Mouse (Mus musculus): ENCODE data around the gene Scgb1c1. TPM values are rescaled to one million over a fixed set of nuclear protein-coding genes. Genes with fewer than 3 reads are reported as not detected.
"Not testable (repeated sequence)": the region's sequence is repeated elsewhere in the genome, so short reads cannot be mapped to it uniquely, and the experiment has no call there.

Gene Scgb1c1
- polyA plus RNA-seq, 1 experiment from 2014 or later, result not detected

DNA sequence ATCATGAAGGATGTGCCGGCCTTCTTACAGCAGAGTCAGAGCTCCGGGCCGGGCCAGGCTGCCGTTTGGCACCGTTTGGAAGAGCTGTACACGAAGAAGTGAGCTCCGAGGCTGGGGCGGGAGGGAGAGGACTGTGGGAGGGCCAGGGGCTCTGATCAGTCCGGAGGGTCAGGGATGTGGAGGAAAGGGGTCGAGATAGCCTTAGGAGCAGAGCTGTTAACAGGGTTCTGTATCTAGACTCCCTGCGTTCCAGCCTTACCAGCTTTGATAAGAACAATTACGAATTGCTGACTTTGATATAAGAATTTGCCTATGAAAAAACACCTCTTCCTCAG lies 37.1 kb downstream of the Scgb1c1 start:
- peak; percentile 4; the same call in 1 of the 2 replicates for ATAC-seq (ENCODE audit: insufficient read depth, low FRiP score)
- peaks cover 14% of the 10 kb centered on the region; the same call in 1 of the 2 replicates for H3K36me3 ChIP-seq (ENCODE audit: control insufficient read depth, insufficient read depth, low read length)
- H3K4me2 ChIP-seq (ENCODE audit: low read depth, low read length), result peak overlapping the region; percentile 63
- peak overlapping the region; percentile 86 for H3K4me3 ChIP-seq (replicated peaks; ENCODE audit: low read length)
- H3K27me3 ChIP-seq (ENCODE audit: control insufficient read depth, insufficient read depth, low read length), result no peaks in the 10 kb centered on the region
- H3K9me3 ChIP-seq (replicated peaks; ENCODE audit: control insufficient read depth, low read length), result no peaks in the 10 kb centered on the region
- H3K4me1 ChIP-seq (ENCODE audit: control insufficient read depth, insufficient read depth, low read length), result peaks cover 9% of the 10 kb centered on the region; the same call in 1 of the 2 replicates
- H3K9ac ChIP-seq (ENCODE audit: low read length), result peak overlapping the region; percentile 92
- 0% methylated on average over 12 of the region's 12 CpGs for WGBS
- H3K27ac ChIP-seq (ENCODE audit: low read length), result 0 out of 2 replicates have a peak overlapping the region, but pooled peaks have one; percentile 62

DNA sequence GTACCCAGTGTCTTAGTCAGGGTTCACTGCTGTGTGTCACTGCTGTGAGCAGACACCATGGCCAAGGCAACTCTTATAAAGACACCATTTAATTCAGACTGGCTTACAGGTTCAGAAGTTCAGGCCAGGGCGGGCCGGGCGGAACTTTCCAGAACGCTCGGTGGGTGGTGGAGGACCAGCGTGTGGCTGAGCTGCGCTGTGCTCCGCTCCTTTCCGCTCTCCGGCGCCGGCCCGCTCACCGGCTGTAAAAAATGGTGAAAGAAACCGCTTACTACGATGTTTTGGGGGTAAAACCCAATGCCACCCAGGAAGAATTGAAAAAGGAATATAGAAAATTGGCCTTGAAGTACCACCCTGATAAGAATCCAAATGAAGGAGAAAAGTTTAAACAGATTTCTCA lies 45.3 kb downstream of the Scgb1c1 start:
- 96% methylated on average over 16 of the region's 16 CpGs for WGBS
- H3K4me3 ChIP-seq (replicated peaks; ENCODE audit: low read length); H3K4me1 ChIP-seq (ENCODE audit: control insufficient read depth, insufficient read depth, low read length); H3K9ac ChIP-seq (ENCODE audit: low read length); H3K9me3 ChIP-seq (replicated peaks; ENCODE audit: control insufficient read depth, low read length); H3K4me2 ChIP-seq (ENCODE audit: low read depth, low read length); ATAC-seq (ENCODE audit: insufficient read depth, low FRiP score); H3K27ac ChIP-seq (ENCODE audit: low read length); H3K27me3 ChIP-seq (ENCODE audit: control insufficient read depth, insufficient read depth, low read length): not testable (repeated sequence)
- H3K36me3 ChIP-seq (ENCODE audit: control insufficient read depth, insufficient read depth, low read length), result peaks cover 32% of the 10 kb centered on the region

DNA sequence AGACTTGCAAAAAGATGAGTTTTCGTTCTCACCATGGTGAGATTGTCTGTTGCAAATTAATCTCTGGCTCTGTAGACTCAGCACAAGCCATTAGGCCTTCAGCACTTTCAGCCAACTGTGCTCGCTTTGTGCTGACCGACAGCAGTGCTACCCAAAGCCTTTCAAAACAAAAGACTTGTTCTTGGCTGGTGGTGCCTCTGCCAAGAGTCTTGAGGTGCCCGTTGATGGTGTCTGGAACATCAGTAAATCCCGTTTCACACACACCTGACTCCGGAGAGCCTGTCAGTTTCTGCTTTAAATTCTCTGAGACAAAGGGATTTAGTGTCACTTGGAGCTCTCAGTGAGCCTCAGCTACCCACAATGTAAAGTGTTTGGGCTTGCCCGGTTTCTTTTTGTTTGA lies 48.7 kb downstream of the Scgb1c1 start:
- WGBS, result 89% methylated on average over 7 of the region's 7 CpGs
- Histone ChIP-seq H3K9me3 (replicated peaks; ENCODE audit: control insufficient read depth, low read length) (no peaks in the 10 kb centered on the region), H3K4me2 (ENCODE audit: low read depth, low read length) (no peak overlapping the region), H3K4me3 (replicated peaks; ENCODE audit: low read length) (no peak overlapping the region), H3K9ac (ENCODE audit: low read length) (no peak overlapping the region), H3K27ac (ENCODE audit: low read length) (no peak overlapping the region), H3K4me1 (ENCODE audit: control insufficient read depth, insufficient read depth, low read length) (no peaks in the 10 kb centered on the region), H3K36me3 (ENCODE audit: control insufficient read depth, insufficient read depth, low read length) (peaks cover 21% of the 10 kb centered on the region), H3K27me3 (ENCODE audit: control insufficient read depth, insufficient read depth, low read length) (no peaks in the 10 kb centered on the region)
- no peak for ATAC-seq (ENCODE audit: insufficient read depth, low FRiP score)

DNA sequence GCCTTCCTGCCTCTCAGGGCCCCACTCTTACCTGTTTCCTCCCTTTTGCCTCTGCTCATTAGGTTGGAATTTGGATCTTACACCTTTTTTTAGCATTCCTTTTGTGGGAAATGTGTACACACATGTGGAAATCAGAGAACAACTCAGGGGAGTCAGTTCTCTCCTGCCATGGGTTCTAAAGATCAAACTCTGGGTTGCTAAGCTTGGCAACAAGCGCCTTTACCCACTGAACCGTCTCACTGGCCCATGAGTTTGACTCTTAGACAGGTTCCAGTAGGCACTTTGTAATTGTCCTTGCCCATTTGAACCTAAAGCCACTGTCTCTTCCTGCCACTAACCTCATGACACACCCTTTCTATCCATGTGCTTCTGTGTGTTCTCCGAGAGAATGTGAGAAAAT lies 49.3 kb downstream of the Scgb1c1 start:
- H3K4me2 ChIP-seq (ENCODE audit: low read depth, low read length), result no peak overlapping the region

More for the DNA sequence above, 49.3 kb downstream of the Scgb1c1 start:
- peaks cover 21% of the 10 kb centered on the region for H3K36me3 ChIP-seq (ENCODE audit: control insufficient read depth, insufficient read depth, low read length)
- H3K4me3 ChIP-seq (replicated peaks; ENCODE audit: low read length), result no peak overlapping the region
- WGBS, result 91% methylated on average over 3 of the region's 3 CpGs
- H3K27ac ChIP-seq (ENCODE audit: low read length), result no peak overlapping the region
- H3K9ac ChIP-seq (ENCODE audit: low read length), result no peak overlapping the region
- H3K27me3 ChIP-seq (ENCODE audit: control insufficient read depth, insufficient read depth, low read length), result no peaks in the 10 kb centered on the region
- no peak for ATAC-seq (ENCODE audit: insufficient read depth, low FRiP score)
- H3K4me1 ChIP-seq (ENCODE audit: control insufficient read depth, insufficient read depth, low read length), result no peaks in the 10 kb centered on the region
- H3K9me3 ChIP-seq (replicated peaks; ENCODE audit: control insufficient read depth, low read length), result no peaks in the 10 kb centered on the region

Other genes with a start within 250 kb of the Scgb1c1 start
- gene Olfr46, start 244.3 kb upstream of the Scgb1c1 start, polyA plus RNA-seq (2015; fragmentation: Nextera tagmentation; extraction: Ambion mirVana), result 0.01 and 0.02 TPM in 2 replicates
- not detected in 2 replicates for gene Olfr61, start 216.6 kb upstream of the Scgb1c1 start, polyA plus RNA-seq (2015; fragmentation: Nextera tagmentation; extraction: Ambion mirVana)
- not detected in 2 replicates for gene Olfr53, start 199.1 kb upstream of the Scgb1c1 start, polyA plus RNA-seq (2015; fragmentation: Nextera tagmentation; extraction: Ambion mirVana)
- not detected in 2 replicates for gene Olfr539, start 185.6 kb upstream of the Scgb1c1 start, polyA plus RNA-seq (2015; fragmentation: Nextera tagmentation; extraction: Ambion mirVana)
- not detected in 2 replicates for gene Olfr45, start 163.6 kb upstream of the Scgb1c1 start, polyA plus RNA-seq (2015; fragmentation: Nextera tagmentation; extraction: Ambion mirVana)
- not detected in 2 replicates for gene Olfr541, start 148.3 kb upstream of the Scgb1c1 start, polyA plus RNA-seq (2015; fragmentation: Nextera tagmentation; extraction: Ambion mirVana)
- not detected in 2 replicates for gene Cyp2e1, start 81.8 kb upstream of the Scgb1c1 start, polyA plus RNA-seq (2015; fragmentation: Nextera tagmentation; extraction: Ambion mirVana)
- gene Syce1, start 57.7 kb upstream of the Scgb1c1 start, polyA plus RNA-seq (2015; fragmentation: Nextera tagmentation; extraction: Ambion mirVana), result 0.35 TPM in 1 of 2 replicates, not detected in the other
- gene Zfp941, start 23.4 kb upstream of the Scgb1c1 start, polyA plus RNA-seq (2015; fragmentation: Nextera tagmentation; extraction: Ambion mirVana), result 1.3 and 1.9 TPM in 2 replicates
- gene Urah, start 10.5 kb upstream of the Scgb1c1 start, polyA plus RNA-seq (2015; fragmentation: Nextera tagmentation; extraction: Ambion mirVana), result 26.7 and 34.7 TPM in 2 replicates
- 0.08 TPM in 1 of 2 replicates, not detected in the other for gene Odf3, start 2.3 kb downstream of the Scgb1c1 start, polyA plus RNA-seq (2015; fragmentation: Nextera tagmentation; extraction: Ambion mirVana)
- gene Gm45785, start 10.8 kb downstream of the Scgb1c1 start, polyA plus RNA-seq (2015; fragmentation: Nextera tagmentation; extraction: Ambion mirVana), result not detected in 2 replicates
- 62.5 and 77.8 TPM in 2 replicates for gene Ric8a, start 11.4 kb downstream of the Scgb1c1 start, polyA plus RNA-seq (2015; fragmentation: Nextera tagmentation; extraction: Ambion mirVana)
- 43.5 and 46.6 TPM in 2 replicates for gene Bet1l, start 12.0 kb downstream of the Scgb1c1 start, polyA plus RNA-seq (2015; fragmentation: Nextera tagmentation; extraction: Ambion mirVana)
- gene Psmd13, start 36.4 kb downstream of the Scgb1c1 start, polyA plus RNA-seq (2015; fragmentation: Nextera tagmentation; extraction: Ambion mirVana), result 189 and 193 TPM in 2 replicates
- gene Sirt3, start 36.8 kb downstream of the Scgb1c1 start, polyA plus RNA-seq (2015; fragmentation: Nextera tagmentation; extraction: Ambion mirVana), result 24.0 and 27.4 TPM in 2 replicates
- gene Cox8b, start 54.9 kb downstream of the Scgb1c1 start, polyA plus RNA-seq (2015; fragmentation: Nextera tagmentation; extraction: Ambion mirVana), result 1.3 and 19.4 TPM in 2 replicates
- gene Nlrp6, start 75.4 kb downstream of the Scgb1c1 start, polyA plus RNA-seq (2015; fragmentation: Nextera tagmentation; extraction: Ambion mirVana), result 9.9 and 10.0 TPM in 2 replicates
- gene Pgghg, start 95.8 kb downstream of the Scgb1c1 start, polyA plus RNA-seq (2015; fragmentation: Nextera tagmentation; extraction: Ambion mirVana), result 25.6 and 27.3 TPM in 2 replicates
- 3.8 and 4.4 TPM in 2 replicates for gene Ifitm5, start 104.7 kb downstream of the Scgb1c1 start, polyA plus RNA-seq (2015; fragmentation: Nextera tagmentation; extraction: Ambion mirVana)
- gene Gm45717, start 110.4 kb downstream of the Scgb1c1 start, polyA plus RNA-seq (2015; fragmentation: Nextera tagmentation; extraction: Ambion mirVana), result not detected in 2 replicates
- gene Ifitm2, start 110.4 kb downstream of the Scgb1c1 start, polyA plus RNA-seq (2015; fragmentation: Nextera tagmentation; extraction: Ambion mirVana), result 1,006 and 1,276 TPM in 2 replicates
- gene Ifitm1, start 121.7 kb downstream of the Scgb1c1 start, polyA plus RNA-seq (2015; fragmentation: Nextera tagmentation; extraction: Ambion mirVana), result 156 and 185 TPM in 2 replicates
- gene Ifitm3, start 165.2 kb downstream of the Scgb1c1 start, polyA plus RNA-seq (2015; fragmentation: Nextera tagmentation; extraction: Ambion mirVana), result 322 and 395 TPM in 2 replicates
- 5.5 and 7.5 TPM in 2 replicates for gene Ifitm6, start 172.4 kb downstream of the Scgb1c1 start, polyA plus RNA-seq (2015; fragmentation: Nextera tagmentation; extraction: Ambion mirVana)
- gene Gm17387, start 183.6 kb downstream of the Scgb1c1 start, polyA plus RNA-seq (2015; fragmentation: Nextera tagmentation; extraction: Ambion mirVana), result not detected in 2 replicates
- 4.9 and 5.1 TPM in 2 replicates for gene B4galnt4, start 215.6 kb downstream of the Scgb1c1 start, polyA plus RNA-seq (2015; fragmentation: Nextera tagmentation; extraction: Ambion mirVana)
- gene Pkp3, start 232.7 kb downstream of the Scgb1c1 start, polyA plus RNA-seq (2015; fragmentation: Nextera tagmentation; extraction: Ambion mirVana), result 74.2 and 103 TPM in 2 replicates